Mouse (Mus musculus): ENCODE measurements around the gene Ppp1r15b. TPM values are rescaled to one million over a fixed set of nuclear protein-coding genes. Genes with fewer than 3 reads are reported as not detected.

Ppp1r15b gene
- polyA plus RNA-seq, 1 experiment from 2014 or later: 69.7 TPM

DNA sequence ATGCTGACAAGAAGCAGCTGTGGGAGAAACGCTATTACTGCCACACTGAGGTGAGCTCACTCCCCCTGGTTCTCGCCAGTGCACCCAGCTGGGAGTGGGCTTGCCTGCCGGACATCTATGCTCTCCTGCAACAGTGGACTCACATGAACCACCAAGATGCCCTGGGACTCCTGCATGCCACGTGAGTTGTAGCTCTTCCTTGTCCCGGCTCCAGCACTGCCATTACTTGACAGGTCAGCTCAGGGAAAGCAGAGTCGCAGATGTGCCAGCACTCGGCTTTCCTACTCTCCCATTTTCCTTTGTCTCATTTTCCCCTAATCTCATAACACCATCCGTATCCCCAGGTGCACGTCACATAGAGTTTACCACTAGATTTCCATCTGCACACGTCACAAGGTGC, 42.7 kb upstream of the Ppp1r15b start:
- Histone ChIP-seq H3K36me3 (ENCODE audit: control insufficient read depth, insufficient read depth, low read length) (peaks cover 5% of the 10 kb centered on the region; the same call in 1 of the 2 replicates), H3K27ac (ENCODE audit: low read depth, low read length) (no peak overlapping the region), H3K4me2 (ENCODE audit: low read depth, low read length, severe bottlenecking) (no peak overlapping the region), H3K27me3 (ENCODE audit: control insufficient read depth, insufficient read depth, low read length) (no peaks in the 10 kb centered on the region), H3K9ac (ENCODE audit: low read length) (no peak overlapping the region), H3K9me3 (ENCODE audit: control insufficient read depth, low read length) (no peaks in the 10 kb centered on the region), H3K4me3 (ENCODE audit: low read depth, low read length) (no peak overlapping the region), H3K4me1 (replicated peaks; ENCODE audit: control insufficient read depth, insufficient read depth, low read length) (peaks cover 7% of the 10 kb centered on the region)
- DNase-seq (ENCODE audit: low spot score) (no peak), ATAC-seq (replicated peaks; ENCODE audit: low FRiP score) (no peak)
- WGBS: 87% methylated on average over 10 of the region's 10 CpGs

DNA sequence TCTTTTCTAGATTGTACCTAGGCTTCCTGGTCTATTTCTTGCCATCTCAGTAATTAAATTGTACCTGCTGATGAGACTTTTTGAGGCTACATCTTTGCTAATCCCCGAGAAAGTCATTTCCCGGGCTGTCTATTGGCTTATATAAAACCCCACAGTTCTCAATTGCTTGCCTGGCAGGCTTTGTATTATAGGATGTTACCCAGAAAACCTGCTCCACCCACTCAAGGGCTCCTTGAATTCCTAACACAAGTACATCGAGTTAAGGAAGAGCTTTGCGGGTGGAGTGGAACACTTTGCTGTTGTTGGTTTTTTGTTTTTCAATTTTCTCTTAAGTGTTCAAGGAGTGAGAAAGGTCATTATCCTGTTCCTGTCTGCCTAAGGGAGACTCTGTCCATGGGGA, 41.5 kb upstream of the Ppp1r15b start:
- Histone ChIP-seq H3K4me3 (ENCODE audit: low read depth, low read length) (no peak overlapping the region), H3K27me3 (ENCODE audit: control insufficient read depth, insufficient read depth, low read length) (no peaks in the 10 kb centered on the region), H3K36me3 (ENCODE audit: control insufficient read depth, insufficient read depth, low read length) (peaks cover 5% of the 10 kb centered on the region; the same call in 1 of the 2 replicates), H3K4me1 (replicated peaks; ENCODE audit: control insufficient read depth, insufficient read depth, low read length) (peaks cover 5% of the 10 kb centered on the region), H3K27ac (ENCODE audit: low read depth, low read length) (no peak overlapping the region), H3K4me2 (ENCODE audit: low read depth, low read length, severe bottlenecking) (no peak overlapping the region), H3K9me3 (ENCODE audit: control insufficient read depth, low read length) (no peaks in the 10 kb centered on the region), H3K9ac (ENCODE audit: low read length) (no peak overlapping the region)
- ATAC-seq (replicated peaks; ENCODE audit: low FRiP score) (no peak), DNase-seq (ENCODE audit: low spot score) (no peak)
- WGBS: 88% methylated on average over 4 of the region's 4 CpGs

GRCm38 (mm10) chr1:133090641-133091040, 40.3 kb upstream of the Ppp1r15b start:
- no peak overlapping the region for H3K27ac ChIP-seq (ENCODE audit: low read depth, low read length)
- no peak overlapping the region for H3K9ac ChIP-seq (ENCODE audit: low read length)
- ATAC-seq (replicated peaks; ENCODE audit: low FRiP score) (no peak), DNase-seq (ENCODE audit: low spot score) (no peak)
- no peaks in the 10 kb centered on the region for H3K9me3 ChIP-seq (ENCODE audit: control insufficient read depth, low read length)
- H3K4me3 ChIP-seq (ENCODE audit: low read depth, low read length): no peak overlapping the region
- H3K4me2 ChIP-seq (ENCODE audit: low read depth, low read length, severe bottlenecking): no peak overlapping the region
- peaks cover 5% of the 10 kb centered on the region for H3K4me1 ChIP-seq (replicated peaks; ENCODE audit: control insufficient read depth, insufficient read depth, low read length)
- WGBS: 81% methylated on average over 6 of the region's 6 CpGs
- peaks cover 10% of the 10 kb centered on the region; the same call in 1 of the 2 replicates for H3K36me3 ChIP-seq (ENCODE audit: control insufficient read depth, insufficient read depth, low read length)
- H3K27me3 ChIP-seq (ENCODE audit: control insufficient read depth, insufficient read depth, low read length): no peaks in the 10 kb centered on the region

GRCm38 (mm10) chr1:133091483-133091882, 39.5 kb upstream of the Ppp1r15b start:
- peaks cover 10% of the 10 kb centered on the region; the same call in 1 of the 2 replicates for H3K36me3 ChIP-seq (ENCODE audit: control insufficient read depth, insufficient read depth, low read length)

GRCm38 (mm10) chr1:133093719-133094118, 37.2 kb upstream of the Ppp1r15b start:
- WGBS: 94% methylated on average over 7 of the region's 7 CpGs
- Histone ChIP-seq H3K4me1 (replicated peaks; ENCODE audit: control insufficient read depth, insufficient read depth, low read length) (no peaks in the 10 kb centered on the region), H3K27ac (ENCODE audit: low read depth, low read length) (no peak overlapping the region), H3K9ac (ENCODE audit: low read length) (no peak overlapping the region), H3K4me3 (ENCODE audit: low read depth, low read length) (no peak overlapping the region), H3K4me2 (ENCODE audit: low read depth, low read length, severe bottlenecking) (no peak overlapping the region), H3K9me3 (ENCODE audit: control insufficient read depth, low read length) (no peaks in the 10 kb centered on the region), H3K36me3 (ENCODE audit: control insufficient read depth, insufficient read depth, low read length) (peaks cover 10% of the 10 kb centered on the region; the same call in 1 of the 2 replicates), H3K27me3 (ENCODE audit: control insufficient read depth, insufficient read depth, low read length) (no peaks in the 10 kb centered on the region)
- no peak for ATAC-seq (replicated peaks; ENCODE audit: low FRiP score)
- no peak for DNase-seq (ENCODE audit: low spot score)

More at GRCm38 (mm10) chr1:133091483-133091882, 39.5 kb upstream of the Ppp1r15b start:
- H3K27ac ChIP-seq (ENCODE audit: low read depth, low read length): no peak overlapping the region
- no peak overlapping the region for H3K4me2 ChIP-seq (ENCODE audit: low read depth, low read length, severe bottlenecking)
- DNase-seq (ENCODE audit: low spot score) (no peak), ATAC-seq (replicated peaks; ENCODE audit: low FRiP score) (no peak)
- peaks cover 5% of the 10 kb centered on the region for H3K4me1 ChIP-seq (replicated peaks; ENCODE audit: control insufficient read depth, insufficient read depth, low read length)
- no peaks in the 10 kb centered on the region for H3K27me3 ChIP-seq (ENCODE audit: control insufficient read depth, insufficient read depth, low read length)
- no peak overlapping the region for H3K9ac ChIP-seq (ENCODE audit: low read length)
- no peak overlapping the region for H3K4me3 ChIP-seq (ENCODE audit: low read depth, low read length)
- H3K9me3 ChIP-seq (ENCODE audit: control insufficient read depth, low read length): no peaks in the 10 kb centered on the region
- 83% methylated on average over 8 of the region's 8 CpGs for WGBS

GRCm38 (mm10) chr1:133100980-133101798, 29.8 kb upstream of the Ppp1r15b start:
- no peak overlapping the region for H3K9ac ChIP-seq (ENCODE audit: low read length)
- H3K4me3 ChIP-seq (ENCODE audit: low read depth, low read length): no peak overlapping the region
- no peak overlapping the region for H3K27ac ChIP-seq (ENCODE audit: low read depth, low read length)
- WGBS: 43% methylated on average over 17 of the region's 17 CpGs
- no peaks in the 10 kb centered on the region for H3K9me3 ChIP-seq (ENCODE audit: control insufficient read depth, low read length)
- 0 out of 2 replicates have a peak, but pooled peaks have one; percentile 30 for ATAC-seq (replicated peaks; ENCODE audit: low FRiP score)
- H3K36me3 ChIP-seq (ENCODE audit: control insufficient read depth, insufficient read depth, low read length): peaks cover 16% of the 10 kb centered on the region; the same call in 1 of the 2 replicates
- H3K27me3 ChIP-seq (ENCODE audit: control insufficient read depth, insufficient read depth, low read length): no peaks in the 10 kb centered on the region
- peak; percentile 89 for DNase-seq (ENCODE audit: low spot score)
- H3K4me2 ChIP-seq (ENCODE audit: low read depth, low read length, severe bottlenecking): no peak overlapping the region
- no peaks in the 10 kb centered on the region for H3K4me1 ChIP-seq (replicated peaks; ENCODE audit: control insufficient read depth, insufficient read depth, low read length)

GRCm38 (mm10) chr1:133102108-133102507, 28.8 kb upstream of the Ppp1r15b start:
- Histone ChIP-seq H3K27ac (ENCODE audit: low read depth, low read length) (no peak overlapping the region), H3K9ac (ENCODE audit: low read length) (no peak overlapping the region), H3K9me3 (ENCODE audit: control insufficient read depth, low read length) (no peaks in the 10 kb centered on the region), H3K27me3 (ENCODE audit: control insufficient read depth, insufficient read depth, low read length) (no peaks in the 10 kb centered on the region), H3K36me3 (ENCODE audit: control insufficient read depth, insufficient read depth, low read length) (peaks cover 16% of the 10 kb centered on the region; the same call in 1 of the 2 replicates), H3K4me3 (ENCODE audit: low read depth, low read length) (no peak overlapping the region), H3K4me2 (ENCODE audit: low read depth, low read length, severe bottlenecking) (no peak overlapping the region), H3K4me1 (replicated peaks; ENCODE audit: control insufficient read depth, insufficient read depth, low read length) (no peaks in the 10 kb centered on the region)
- 86% methylated on average over 5 of the region's 5 CpGs for WGBS
- ATAC-seq (replicated peaks; ENCODE audit: low FRiP score): no peak
- no peak for DNase-seq (ENCODE audit: low spot score)

GRCm38 (mm10) chr1:133103315-133103714, 27.6 kb upstream of the Ppp1r15b start:
- no peak overlapping the region for H3K4me2 ChIP-seq (ENCODE audit: low read depth, low read length, severe bottlenecking)
- 96% methylated on average over 7 of the region's 7 CpGs for WGBS
- no peak overlapping the region for H3K4me3 ChIP-seq (ENCODE audit: low read depth, low read length)
- peaks cover 16% of the 10 kb centered on the region; the same call in 1 of the 2 replicates for H3K36me3 ChIP-seq (ENCODE audit: control insufficient read depth, insufficient read depth, low read length)
- H3K27me3 ChIP-seq (ENCODE audit: control insufficient read depth, insufficient read depth, low read length): no peaks in the 10 kb centered on the region
- H3K27ac ChIP-seq (ENCODE audit: low read depth, low read length): no peak overlapping the region
- ATAC-seq (replicated peaks; ENCODE audit: low FRiP score) (no peak), DNase-seq (ENCODE audit: low spot score) (no peak)
- H3K9ac ChIP-seq (ENCODE audit: low read length): no peak overlapping the region
- H3K9me3 ChIP-seq (ENCODE audit: control insufficient read depth, low read length): no peaks in the 10 kb centered on the region
- H3K4me1 ChIP-seq (replicated peaks; ENCODE audit: control insufficient read depth, insufficient read depth, low read length): no peaks in the 10 kb centered on the region
